Mouse (Mus musculus): ENCODE data around the gene Borcs7. TPM values are rescaled to one million over a fixed set of nuclear protein-coding genes. Genes with fewer than 3 reads are reported as not detected.

Gene Borcs7
- polyA plus RNA-seq, 1 experiment from 2014 or later: 24.1 TPM

DNA sequence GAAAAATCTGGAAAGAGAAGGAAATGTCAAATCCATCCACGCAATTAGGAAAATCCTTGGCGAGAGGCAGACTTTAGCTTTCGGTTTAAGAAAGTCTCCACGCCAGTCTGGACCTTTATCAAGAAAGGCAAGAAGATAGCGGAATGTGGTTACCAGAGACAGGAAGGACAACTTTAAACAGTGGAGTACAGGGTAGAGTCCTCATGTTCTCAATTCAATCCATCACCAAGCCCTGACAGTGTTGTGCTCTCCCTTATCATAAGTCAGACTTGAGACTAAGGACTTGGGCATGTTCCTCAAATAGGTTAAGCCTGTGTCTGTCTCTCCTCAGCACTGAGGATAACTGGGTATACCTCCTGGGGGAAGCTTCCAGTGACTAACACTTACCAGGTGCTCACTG lies 19.9 kb upstream of the Borcs7 start:
- Histone ChIP-seq H3K9me3 (no peaks in the 10 kb centered on the region), H3K4me3 (no peak overlapping the region), H3K9ac (no peak overlapping the region), H3K4me1 (peaks cover 7% of the 10 kb centered on the region), H3K4me2 (no peak overlapping the region), H3K36me3 (replicated peaks) (no peaks in the 10 kb centered on the region), H3K27ac (no peak overlapping the region), H3K27me3 (replicated peaks) (no peaks in the 10 kb centered on the region)
- WGBS: 91% methylated on average over 5 of the region's 5 CpGs
- no peak for ATAC-seq (replicated peaks)

DNA sequence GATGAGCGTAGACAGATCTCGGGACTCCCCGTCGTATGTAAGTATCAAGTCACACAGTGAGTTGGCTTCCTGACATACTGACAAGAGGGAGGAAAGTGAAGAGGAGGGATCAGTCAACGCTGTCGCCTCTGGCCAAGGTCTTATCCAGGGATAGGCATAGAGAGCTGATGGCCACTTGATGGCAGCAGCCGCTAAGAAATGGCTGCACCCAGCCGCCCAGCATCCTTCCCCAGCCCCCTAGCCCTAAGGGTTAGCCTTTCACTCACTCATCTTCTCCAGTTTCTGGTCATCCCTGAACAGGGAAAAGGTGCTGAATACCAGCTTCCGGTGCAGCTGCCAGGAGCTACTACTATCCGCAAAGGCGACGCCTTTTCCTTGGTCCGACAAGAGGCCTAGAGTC lies 19.0 kb upstream of the Borcs7 start:
- no peak overlapping the region for H3K4me2 ChIP-seq
- no peaks in the 10 kb centered on the region for H3K9me3 ChIP-seq
- H3K36me3 ChIP-seq (replicated peaks): no peaks in the 10 kb centered on the region
- 32% methylated on average over 13 of the region's 13 CpGs for WGBS
- no peak overlapping the region for H3K4me3 ChIP-seq
- peak; percentile 65; the same call in 1 of the 2 replicates for ATAC-seq (replicated peaks)
- no peak overlapping the region for H3K27ac ChIP-seq
- no peak overlapping the region for H3K9ac ChIP-seq
- H3K4me1 ChIP-seq: peaks cover 1% of the 10 kb centered on the region; the same call in 1 of the 2 replicates
- no peaks in the 10 kb centered on the region for H3K27me3 ChIP-seq (replicated peaks)

DNA sequence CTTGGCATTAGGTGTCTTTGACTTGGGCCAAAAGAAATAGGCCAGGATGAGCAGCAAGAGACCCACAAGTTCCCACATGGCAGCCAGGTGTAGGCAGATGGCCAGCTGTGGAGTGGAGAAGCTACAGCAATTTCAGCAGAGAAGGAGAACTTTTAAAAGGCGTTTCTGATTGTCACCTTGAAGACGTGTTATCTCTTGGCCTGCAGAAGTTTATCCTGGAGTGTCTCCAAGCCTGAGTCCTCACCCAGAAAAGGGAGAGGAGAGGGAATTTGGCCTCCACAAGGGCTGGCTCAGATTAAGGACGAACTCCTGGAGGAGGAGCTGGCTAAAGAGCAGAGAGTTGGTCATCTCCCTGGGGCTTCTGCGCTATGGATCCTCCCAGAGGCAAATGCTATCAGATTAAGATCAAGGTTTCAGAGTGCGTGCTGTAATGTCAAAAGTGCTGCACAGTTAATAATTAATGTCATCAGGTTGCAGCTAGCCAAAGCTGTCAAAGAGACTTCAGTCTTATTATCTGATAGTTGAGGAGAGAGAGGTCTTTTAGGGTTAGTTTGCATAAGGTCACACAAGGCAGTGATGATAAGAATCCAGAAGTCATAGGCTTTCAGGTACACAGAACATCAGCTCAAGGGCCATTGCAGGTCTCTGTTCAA lies 16.8 kb upstream of the Borcs7 start, which contains the start of gene Cyp17a1:
Cyp17a1 (minus strand) TSS at position 407 of the 653 bp plus-strand sequence.
- no peak within 1 kb of the TSS for H3K4me3 ChIP-seq
- no peak within 1 kb of the TSS for H3K27ac ChIP-seq
- H3K4me1 ChIP-seq: no peaks in the 10 kb centered on the region
- H3K9ac ChIP-seq: no peak within 1 kb of the TSS
- ATAC-seq (replicated peaks): no peak
- H3K9me3 ChIP-seq: no peaks in the 10 kb centered on the region
- 78% methylated on average over 5 of the region's 5 CpGs for WGBS
- no peaks in the 10 kb centered on the region for H3K36me3 ChIP-seq (replicated peaks)
- no peak within 1 kb of the TSS for H3K4me2 ChIP-seq
- no peaks in the 10 kb centered on the region for H3K27me3 ChIP-seq (replicated peaks)

- Histone ChIP-seq H3K4me1 (no peaks in the 10 kb centered on the region), H3K9ac (no peak overlapping the region), H3K27ac (no peak overlapping the region), H3K4me2 (no peak overlapping the region), H3K9me3 (no peaks in the 10 kb centered on the region), H3K27me3 (replicated peaks) (no peaks in the 10 kb centered on the region), H3K4me3 (no peak overlapping the region), H3K36me3 (replicated peaks) (no peaks in the 10 kb centered on the region)
- ATAC-seq (replicated peaks): no peak
- WGBS: 84% methylated on average over 3 of the region's 3 CpGs
Measured at GRCm38 (mm10) chr19:46675641-46676040, 14.1 kb upstream of the Borcs7 start.

GRCm38 (mm10) chr19:46679720-46680383 lies 9.9 kb upstream of the Borcs7 start:
- ATAC-seq (replicated peaks): no peak
- 75% methylated on average over 12 of the region's 12 CpGs for WGBS
- no peaks in the 10 kb centered on the region for H3K27me3 ChIP-seq (replicated peaks)
- H3K4me2 ChIP-seq: no peak overlapping the region
- H3K4me3 ChIP-seq: no peak overlapping the region
- H3K9ac ChIP-seq: no peak overlapping the region
- no peaks in the 10 kb centered on the region for H3K36me3 ChIP-seq (replicated peaks)
- H3K4me1 ChIP-seq: no peaks in the 10 kb centered on the region
- no peaks in the 10 kb centered on the region for H3K9me3 ChIP-seq
- H3K27ac ChIP-seq: no peak overlapping the region

DNA sequence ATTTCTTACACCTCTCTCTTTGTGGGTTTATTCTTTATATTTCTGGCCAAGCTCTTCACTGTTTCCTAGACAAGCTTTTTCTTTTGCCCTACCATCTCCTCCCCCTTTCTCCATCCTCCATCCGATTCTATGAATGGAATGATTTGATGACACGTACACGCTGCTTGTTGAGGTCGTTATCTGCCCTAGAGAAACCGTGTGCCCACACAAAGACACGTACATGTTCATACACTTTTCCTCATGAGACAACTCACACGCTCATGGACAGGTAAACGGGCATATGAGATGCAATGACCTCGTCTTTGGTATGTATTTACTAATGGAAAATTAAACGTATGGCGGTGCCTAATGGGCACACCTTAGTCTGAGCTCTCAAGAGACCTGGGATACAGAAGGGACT lies 681 bp downstream of the Borcs7 start:
- 62% methylated on average over 11 of the region's 11 CpGs for WGBS
- no peaks in the 10 kb centered on the region for H3K36me3 ChIP-seq (replicated peaks)
- ATAC-seq (replicated peaks): peak; percentile 60
- H3K4me3 ChIP-seq: peak overlapping the region; percentile 83
- H3K4me1 ChIP-seq: peaks cover 13% of the 10 kb centered on the region
- H3K27me3 ChIP-seq (replicated peaks): no peaks in the 10 kb centered on the region
- peak overlapping the region; percentile 60 for H3K4me2 ChIP-seq
- H3K9me3 ChIP-seq: no peaks in the 10 kb centered on the region
- H3K27ac ChIP-seq: peak overlapping the region; percentile 93
- H3K9ac ChIP-seq: peak overlapping the region; percentile 86

- Histone ChIP-seq H3K9me3 (no peaks in the 10 kb centered on the region), H3K4me3 (no peak overlapping the region), H3K4me2 (peak overlapping the region; percentile 60; the same call in 1 of the 2 replicates), H3K9ac (no peak overlapping the region), H3K36me3 (replicated peaks) (no peaks in the 10 kb centered on the region), H3K27ac (no peak overlapping the region), H3K27me3 (replicated peaks) (no peaks in the 10 kb centered on the region), H3K4me1 (peaks cover 13% of the 10 kb centered on the region)
- no peak for ATAC-seq (replicated peaks)
- 81% methylated on average over 2 of the region's 2 CpGs for WGBS
Measured at GRCm38 (mm10) chr19:46691078-46691477, 1.4 kb downstream of the Borcs7 start.

GRCm38 (mm10) chr19:46693146-46693545 lies 3.4 kb downstream of the Borcs7 start:
- H3K9ac ChIP-seq: no peak overlapping the region
- H3K36me3 ChIP-seq (replicated peaks): no peaks in the 10 kb centered on the region
- no peaks in the 10 kb centered on the region for H3K9me3 ChIP-seq
- H3K4me2 ChIP-seq: no peak overlapping the region
- no peak overlapping the region for H3K27ac ChIP-seq
- H3K27me3 ChIP-seq (replicated peaks): no peaks in the 10 kb centered on the region
- ATAC-seq (replicated peaks): no peak
- H3K4me3 ChIP-seq: no peak overlapping the region
- peaks cover 13% of the 10 kb centered on the region for H3K4me1 ChIP-seq
- 86% methylated on average over 4 of the region's 4 CpGs for WGBS

DNA sequence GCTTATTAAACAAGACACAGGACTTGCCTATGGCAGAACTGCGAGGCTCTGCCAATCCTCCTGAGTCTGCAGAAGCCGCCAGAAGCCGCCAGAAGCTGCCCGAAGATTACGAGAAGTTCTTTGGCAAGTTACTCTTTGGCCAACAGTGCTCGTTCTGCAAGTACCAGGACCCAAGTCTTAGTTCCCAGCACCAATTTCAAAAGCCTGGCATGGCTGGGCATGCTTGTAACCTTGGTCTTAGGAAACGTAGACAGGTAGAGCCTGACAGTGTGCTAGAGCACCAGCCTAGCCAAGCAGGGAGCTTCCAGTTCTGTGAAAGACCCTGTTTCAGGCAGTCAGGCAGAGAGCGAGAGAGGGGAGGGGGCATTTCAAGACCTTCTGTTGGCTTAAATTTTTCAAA lies 6.8 kb downstream of the Borcs7 start:
- 93% methylated on average over 8 of the region's 8 CpGs for WGBS
- no peak for ATAC-seq (replicated peaks)

GRCm38 (mm10) chr19:46696943-46697342 lies 7.2 kb downstream of the Borcs7 start:
- Histone ChIP-seq H3K27ac (no peak overlapping the region), H3K36me3 (replicated peaks) (peaks cover 5% of the 10 kb centered on the region; the same call in 1 of the 2 replicates), H3K4me2 (no peak overlapping the region), H3K4me1 (no peaks in the 10 kb centered on the region), H3K4me3 (no peak overlapping the region), H3K9me3 (no peaks in the 10 kb centered on the region), H3K27me3 (replicated peaks) (no peaks in the 10 kb centered on the region), H3K9ac (no peak overlapping the region)
- no peak for ATAC-seq (replicated peaks)
- 93% methylated on average over 7 of the region's 7 CpGs for WGBS

More for the DNA sequence above, 6.8 kb downstream of the Borcs7 start:
- Histone ChIP-seq H3K9ac (no peak overlapping the region), H3K4me3 (no peak overlapping the region), H3K27me3 (replicated peaks) (no peaks in the 10 kb centered on the region), H3K36me3 (replicated peaks) (peaks cover 5% of the 10 kb centered on the region; the same call in 1 of the 2 replicates), H3K9me3 (no peaks in the 10 kb centered on the region), H3K4me1 (no peaks in the 10 kb centered on the region), H3K27ac (no peak overlapping the region), H3K4me2 (no peak overlapping the region)

- H3K27me3 ChIP-seq (replicated peaks): no peaks in the 10 kb centered on the region
- no peaks in the 10 kb centered on the region for H3K9me3 ChIP-seq
- no peaks in the 10 kb centered on the region for H3K4me1 ChIP-seq
- no peak overlapping the region for H3K4me3 ChIP-seq
- H3K36me3 ChIP-seq (replicated peaks): peaks cover 5% of the 10 kb centered on the region; the same call in 1 of the 2 replicates
- no peak for ATAC-seq (replicated peaks)
- 53% methylated on average over 19 of the region's 19 CpGs for WGBS
- H3K9ac ChIP-seq: no peak overlapping the region
- no peak overlapping the region for H3K27ac ChIP-seq
- no peak overlapping the region for H3K4me2 ChIP-seq
Measured at GRCm38 (mm10) chr19:46697840-46698517, 8.3 kb downstream of the Borcs7 start.

DNA sequence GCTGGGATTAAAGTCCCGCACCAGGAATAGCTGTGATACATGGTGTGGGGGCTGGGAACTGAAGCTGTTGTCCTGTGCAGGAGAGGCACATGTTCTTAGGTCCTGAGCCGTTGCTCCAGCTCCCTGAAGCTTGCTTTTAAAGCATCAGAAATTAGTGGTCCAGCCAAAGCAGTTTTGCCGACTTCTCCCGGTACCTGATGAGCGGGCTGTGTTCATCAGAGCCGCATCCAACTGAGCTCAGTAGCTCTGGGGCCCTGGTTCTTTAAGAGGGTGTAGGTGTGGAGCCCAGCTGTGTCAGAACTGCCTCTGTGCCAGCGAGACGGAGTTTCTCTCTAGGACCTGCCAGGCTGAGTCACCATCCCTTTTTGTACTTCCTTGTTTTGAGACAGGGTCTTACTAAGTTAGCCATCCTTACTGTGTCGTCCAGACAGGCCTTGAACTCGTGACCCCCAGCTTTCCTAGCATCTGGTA lies 9.3 kb downstream of the Borcs7 start:
- H3K9me3 ChIP-seq: no peaks in the 10 kb centered on the region
- no peak overlapping the region for H3K4me2 ChIP-seq
- peaks cover 5% of the 10 kb centered on the region; the same call in 1 of the 2 replicates for H3K36me3 ChIP-seq (replicated peaks)
- H3K4me1 ChIP-seq: no peaks in the 10 kb centered on the region
- H3K4me3 ChIP-seq: no peak overlapping the region
- WGBS: 83% methylated on average over 10 of the region's 10 CpGs
- no peaks in the 10 kb centered on the region for H3K27me3 ChIP-seq (replicated peaks)
- no peak overlapping the region for H3K27ac ChIP-seq
- ATAC-seq (replicated peaks): no peak
- H3K9ac ChIP-seq: no peak overlapping the region

Data from midbrain, embryonic 15.5 days (tissue).